Mouse (Mus musculus) liver, adult 2 months (tissue): ENCODE results near the gene Appl2.

Experiments
- CTCF ChIP-seq: fragments of 200-500 bp; IDR thresholded peaks from 2 replicates; pipeline ENCODE4 v1.5.1; 2011; ENCODE audit warnings: low read depth, low read length, control low read depth
- POLR2A ChIP-seq: fragments of 200-500 bp; IDR thresholded peaks from 2 replicates; pipeline ENCODE4 v1.6.1; 2011; ENCODE audit warnings: low read length, control low read depth; ENCODE audit not compliant: insufficient read depth; ENCODE audit errors: extremely low read depth

DNA sequence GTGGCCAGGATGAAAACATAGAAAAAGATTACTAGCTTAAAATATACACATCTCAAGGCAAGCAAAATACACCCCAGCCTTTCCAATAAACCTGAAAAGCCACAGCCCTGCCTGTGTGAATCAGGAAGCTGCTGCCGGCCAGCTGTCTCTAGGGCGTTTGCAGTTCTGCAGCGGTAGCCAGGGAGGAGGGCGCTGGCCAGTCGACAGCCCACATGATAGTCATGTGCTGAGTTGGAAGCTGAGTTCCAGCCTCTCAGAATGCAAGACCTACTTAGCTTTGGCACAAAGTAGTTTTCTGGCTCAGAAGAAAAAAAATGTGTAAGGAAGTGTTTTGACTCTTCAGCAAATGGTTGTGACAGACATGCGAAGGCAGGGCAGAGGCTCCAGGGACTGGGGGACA is 11.2 kb downstream of the Appl2 start:
- TF ChIP-seq POLR2A (no peak), CTCF (no peak)
